Mouse (Mus musculus): Measurements from ENCODE around the gene Pkp4. TPM values are rescaled to one million over a fixed set of nuclear protein-coding genes. Genes with fewer than 3 reads are reported as not detected.

Gene Pkp4
- polyA plus RNA-seq, 1 experiment from 2014 or later, result 32.4 TPM

DNA sequence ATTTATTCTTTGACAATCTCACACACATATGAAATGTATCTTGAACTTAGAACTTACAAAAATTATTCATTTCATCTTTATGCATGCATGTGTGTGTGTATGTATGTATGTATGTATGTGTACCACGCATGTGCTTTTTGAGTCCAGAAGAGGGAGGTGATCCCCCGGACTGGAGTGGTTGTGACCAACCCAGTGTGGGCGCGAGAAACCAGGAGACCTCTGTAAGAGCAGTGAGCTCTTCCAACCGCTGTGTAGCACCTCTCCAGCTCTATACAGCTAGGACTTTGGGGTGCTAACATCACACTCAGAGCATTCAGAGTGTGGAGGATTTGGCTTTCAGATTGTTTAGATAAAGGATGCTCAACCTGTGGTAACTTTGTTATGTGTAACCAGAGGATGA is 9.9 kb downstream of the Pkp4 start:
- TF ChIP-seq CTCF (IDR thresholded peaks at IDR 0.05; ENCODE audit: low read depth), result no peak
- DNase-seq (no peak), ATAC-seq (ENCODE audit: insufficient read depth) (peak; percentile 52)
- H3K4me2 ChIP-seq, result 0 out of 2 replicates have a peak overlapping the region, but pooled peaks have one; percentile 10
- no peak overlapping the region for H3K27ac ChIP-seq (ENCODE audit: low read depth)
- H3K9ac ChIP-seq, result no peak overlapping the region
- H3K36me3 ChIP-seq (ENCODE audit: insufficient read depth), result no peaks in the 10 kb centered on the region
- WGBS, result 73% methylated on average over 5 of the region's 5 CpGs
- no peaks in the 10 kb centered on the region for H3K9me3 ChIP-seq (ENCODE audit: low read depth, low read length)
- no peaks in the 10 kb centered on the region for H3K27me3 ChIP-seq (ENCODE audit: insufficient read depth, low read length)
- peaks cover 11% of the 10 kb centered on the region for H3K4me1 ChIP-seq (ENCODE audit: insufficient read depth)
- no peak overlapping the region for H3K4me3 ChIP-seq (ENCODE audit: low read depth, low read length)

DNA sequence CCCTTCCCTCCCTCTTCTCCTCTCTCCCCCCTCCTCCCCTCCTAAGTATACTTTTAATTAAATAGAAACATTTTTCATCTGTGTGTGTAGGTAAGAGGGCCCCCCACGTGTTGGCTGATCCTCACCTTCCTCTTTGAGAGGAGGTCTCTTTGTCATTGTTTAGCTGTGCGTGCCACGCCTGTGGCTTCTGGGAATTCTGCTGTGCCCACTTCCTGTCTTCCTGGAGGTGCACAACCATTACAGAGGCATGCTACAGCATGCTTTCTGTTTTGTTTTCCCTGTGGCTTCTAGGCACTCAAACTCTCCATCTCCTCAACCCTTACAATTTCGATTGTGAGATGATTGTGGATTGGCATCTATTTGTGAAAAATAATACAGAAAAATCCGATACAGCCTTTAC is 10.9 kb downstream of the Pkp4 start:
- DNase-seq, result no peak
- Histone ChIP-seq H3K4me3 (ENCODE audit: low read depth, low read length) (no peak overlapping the region), H3K9ac (no peak overlapping the region), H3K27me3 (ENCODE audit: insufficient read depth, low read length) (no peaks in the 10 kb centered on the region), H3K4me2 (no peak overlapping the region), H3K36me3 (ENCODE audit: insufficient read depth) (no peaks in the 10 kb centered on the region), H3K4me1 (ENCODE audit: insufficient read depth) (peaks cover 11% of the 10 kb centered on the region), H3K9me3 (ENCODE audit: low read depth, low read length) (no peaks in the 10 kb centered on the region), H3K27ac (ENCODE audit: low read depth) (peak overlapping the region; percentile 22; the same call in 1 of the 2 replicates)
- TF ChIP-seq CTCF (IDR thresholded peaks at IDR 0.05; ENCODE audit: low read depth), result no peak
- no peak for ATAC-seq (ENCODE audit: insufficient read depth)
- WGBS, result 60% methylated on average over 5 of the region's 5 CpGs

DNA sequence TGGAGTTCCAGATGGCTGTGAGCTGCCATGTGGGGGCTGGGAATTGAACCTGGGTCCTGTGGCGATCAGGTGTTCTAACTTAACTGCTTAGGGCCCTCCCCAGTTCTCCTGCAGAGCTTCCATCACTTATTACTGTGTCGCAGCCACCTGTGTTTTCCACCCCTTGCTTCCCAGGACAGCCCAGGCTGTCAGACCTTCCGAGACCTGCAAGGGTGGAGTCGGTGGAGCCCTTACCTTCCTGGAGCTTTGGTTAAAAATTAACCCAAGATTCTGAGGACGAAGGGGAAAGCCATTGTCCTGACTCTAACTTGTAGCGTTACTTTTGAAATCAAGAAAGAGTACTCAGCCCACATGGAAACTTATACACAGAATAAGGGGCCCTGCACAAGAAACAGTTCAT is 15.3 kb downstream of the Pkp4 start:
- H3K4me3 ChIP-seq (ENCODE audit: low read depth, low read length), result no peak overlapping the region
- H3K36me3 ChIP-seq (ENCODE audit: insufficient read depth), result no peaks in the 10 kb centered on the region
- no peaks in the 10 kb centered on the region for H3K9me3 ChIP-seq (ENCODE audit: low read depth, low read length)
- DNase-seq (peak; percentile 59), ATAC-seq (ENCODE audit: insufficient read depth) (peak; percentile 64; the same call in 1 of the 2 replicates)
- WGBS, result 61% methylated on average over 6 of the region's 6 CpGs
- H3K27me3 ChIP-seq (ENCODE audit: insufficient read depth, low read length), result no peaks in the 10 kb centered on the region
- H3K4me2 ChIP-seq, result no peak overlapping the region
- no peak overlapping the region for H3K9ac ChIP-seq
- peaks cover 31% of the 10 kb centered on the region for H3K4me1 ChIP-seq (ENCODE audit: insufficient read depth)
- no peak for TF ChIP-seq CTCF (IDR thresholded peaks at IDR 0.05; ENCODE audit: low read depth)
- peak overlapping the region; percentile 2; the same call in 1 of the 2 replicates for H3K27ac ChIP-seq (ENCODE audit: low read depth)

DNA sequence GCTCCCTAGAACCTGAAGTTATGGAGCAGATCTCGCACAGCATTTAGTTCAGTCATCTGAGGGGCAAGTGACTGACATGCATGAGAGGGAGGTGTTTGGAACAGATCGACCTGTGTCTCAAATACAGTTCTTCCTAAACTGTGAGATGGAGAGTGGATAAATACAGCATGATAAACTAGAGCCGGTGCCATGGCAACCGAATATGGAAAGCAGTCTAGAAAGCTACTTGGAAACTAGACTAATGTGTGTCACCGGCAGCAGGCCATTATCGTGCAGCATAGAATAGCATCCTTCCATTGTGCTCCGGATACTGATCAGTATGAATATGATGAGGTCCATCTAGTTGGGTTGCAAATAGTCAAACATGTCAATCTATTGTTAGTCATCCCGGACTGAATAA is 17.5 kb downstream of the Pkp4 start:
- TF ChIP-seq CTCF (IDR thresholded peaks at IDR 0.05; ENCODE audit: low read depth), result no peak
- WGBS, result 80% methylated on average over 8 of the region's 8 CpGs
- DNase-seq, result no peak
- H3K9me3 ChIP-seq (ENCODE audit: low read depth, low read length), result no peaks in the 10 kb centered on the region
- H3K4me2 ChIP-seq, result no peak overlapping the region
- no peaks in the 10 kb centered on the region for H3K36me3 ChIP-seq (ENCODE audit: insufficient read depth)
- no peak overlapping the region for H3K4me3 ChIP-seq (ENCODE audit: low read depth, low read length)
- 0 out of 2 replicates have a peak overlapping the region, but pooled peaks have one; percentile 9 for H3K27ac ChIP-seq (ENCODE audit: low read depth)
- H3K27me3 ChIP-seq (ENCODE audit: insufficient read depth, low read length), result no peaks in the 10 kb centered on the region
- H3K9ac ChIP-seq, result no peak overlapping the region
- ATAC-seq (ENCODE audit: insufficient read depth), result no peak
- H3K4me1 ChIP-seq (ENCODE audit: insufficient read depth), result peaks cover 23% of the 10 kb centered on the region

DNA sequence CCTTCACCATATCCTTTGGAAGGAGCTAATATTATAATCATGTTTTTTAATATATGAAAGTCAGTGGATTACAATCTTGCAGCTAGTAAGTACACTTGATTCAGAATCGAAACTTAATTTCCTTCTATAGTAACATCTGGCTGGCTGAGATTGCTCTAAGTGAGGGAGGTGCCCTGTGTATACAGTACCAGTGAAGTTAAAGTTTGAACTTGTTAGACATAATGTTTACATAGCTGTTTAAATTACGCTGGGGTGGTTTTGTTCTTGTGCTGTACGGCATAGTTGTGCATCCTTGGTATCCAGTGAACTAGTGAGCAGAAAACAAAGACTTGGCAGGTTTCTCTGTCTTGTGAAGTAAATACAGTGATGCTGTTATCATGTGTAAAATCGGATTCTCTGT is 18.3 kb downstream of the Pkp4 start:
- 30% methylated on average over 4 of the region's 4 CpGs for WGBS
- TF ChIP-seq CTCF (IDR thresholded peaks at IDR 0.05; ENCODE audit: low read depth), result no peak
- Histone ChIP-seq H3K4me1 (ENCODE audit: insufficient read depth) (peaks cover 23% of the 10 kb centered on the region), H3K36me3 (ENCODE audit: insufficient read depth) (no peaks in the 10 kb centered on the region), H3K4me3 (ENCODE audit: low read depth, low read length) (no peak overlapping the region), H3K9me3 (ENCODE audit: low read depth, low read length) (no peaks in the 10 kb centered on the region), H3K4me2 (peak overlapping the region; percentile 8; the same call in 1 of the 2 replicates), H3K27me3 (ENCODE audit: insufficient read depth, low read length) (no peaks in the 10 kb centered on the region), H3K9ac (no peak overlapping the region), H3K27ac (ENCODE audit: low read depth) (no peak overlapping the region; the same call in 1 of the 2 replicates)
- peak; percentile 62; the same call in 1 of the 2 replicates for ATAC-seq (ENCODE audit: insufficient read depth)
- DNase-seq, result peak; percentile 37

DNA sequence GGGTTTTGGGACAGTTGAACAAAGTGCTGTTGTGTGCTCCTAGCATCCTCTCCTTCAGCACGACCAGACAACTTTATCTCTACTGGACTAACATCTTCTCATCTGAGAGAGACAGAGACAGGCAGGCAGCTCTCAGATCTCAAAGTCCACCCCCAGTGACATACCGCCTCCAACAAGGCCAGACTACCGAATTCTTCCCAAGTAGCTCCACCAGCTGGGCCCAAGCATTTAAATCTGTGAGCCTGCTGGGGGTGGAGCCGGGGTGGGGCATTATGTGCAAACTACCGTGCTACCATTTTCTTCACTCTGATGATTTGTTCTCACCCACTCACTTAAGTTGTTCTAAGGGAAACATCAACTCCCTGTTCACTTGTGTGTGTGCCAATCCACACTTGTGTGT is 18.8 kb downstream of the Pkp4 start:
- Histone ChIP-seq H3K4me3 (ENCODE audit: low read depth, low read length) (no peak overlapping the region), H3K9me3 (ENCODE audit: low read depth, low read length) (no peaks in the 10 kb centered on the region), H3K9ac (no peak overlapping the region), H3K27ac (ENCODE audit: low read depth) (no peak overlapping the region; the same call in 1 of the 2 replicates), H3K4me2 (0 out of 2 replicates have a peak overlapping the region, but pooled peaks have one; percentile 18), H3K27me3 (ENCODE audit: insufficient read depth, low read length) (no peaks in the 10 kb centered on the region), H3K4me1 (ENCODE audit: insufficient read depth) (peaks cover 23% of the 10 kb centered on the region), H3K36me3 (ENCODE audit: insufficient read depth) (no peaks in the 10 kb centered on the region)
- DNase-seq (no peak), ATAC-seq (ENCODE audit: insufficient read depth) (no peak)
- TF ChIP-seq CTCF (IDR thresholded peaks at IDR 0.05; ENCODE audit: low read depth), result no peak
- WGBS, result 36% methylated on average over 5 of the region's 5 CpGs

DNA sequence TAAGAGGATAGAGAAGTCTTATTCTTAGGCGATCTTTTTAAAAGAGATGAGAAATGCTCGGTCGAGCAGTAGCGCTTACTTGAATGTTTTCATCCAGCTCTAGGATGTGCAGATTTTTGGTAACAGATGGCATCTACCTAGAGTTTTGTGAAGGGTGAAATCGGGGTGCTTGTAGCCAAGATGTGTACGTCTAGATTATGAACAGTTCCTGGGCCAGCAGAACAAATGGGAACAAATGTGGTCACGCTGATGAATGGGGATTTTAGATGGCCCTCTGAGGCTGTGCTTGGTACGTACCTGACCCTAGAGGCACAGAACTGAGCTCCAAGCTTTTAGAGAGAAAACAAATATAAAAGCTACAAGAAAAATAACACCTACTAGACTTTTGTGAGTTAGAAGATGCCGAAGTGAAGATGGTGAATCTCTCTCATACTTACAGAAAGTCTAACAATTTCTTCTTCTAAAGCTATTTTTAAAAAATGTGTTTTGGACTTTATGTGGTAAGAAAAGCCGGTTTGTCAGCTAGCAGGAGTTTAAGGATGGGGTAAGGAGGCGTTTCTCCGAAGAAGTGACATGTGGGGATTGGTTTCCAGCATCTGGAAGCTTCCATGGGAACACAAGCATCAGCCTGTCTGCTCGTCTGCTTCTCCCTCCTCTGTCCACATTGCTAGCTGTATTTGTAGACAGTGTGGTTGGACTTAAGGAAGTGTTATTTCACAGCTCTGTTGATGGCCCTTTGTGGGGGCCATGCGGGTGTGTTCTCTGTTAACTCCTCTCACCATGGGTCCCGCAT is 20.9 kb downstream of the Pkp4 start:
- no peak overlapping the region for H3K4me3 ChIP-seq (ENCODE audit: low read depth, low read length)
- H3K4me1 ChIP-seq (ENCODE audit: insufficient read depth), result peaks cover 23% of the 10 kb centered on the region
- no peaks in the 10 kb centered on the region for H3K27me3 ChIP-seq (ENCODE audit: insufficient read depth, low read length)
- 82% methylated on average over 15 of the region's 15 CpGs for WGBS
- no peak for DNase-seq
- no peak overlapping the region for H3K9ac ChIP-seq
- no peaks in the 10 kb centered on the region for H3K9me3 ChIP-seq (ENCODE audit: low read depth, low read length)
- H3K4me2 ChIP-seq, result no peak overlapping the region
- no peaks in the 10 kb centered on the region for H3K36me3 ChIP-seq (ENCODE audit: insufficient read depth)
- H3K27ac ChIP-seq (ENCODE audit: low read depth), result no peak overlapping the region
- no peak for TF ChIP-seq CTCF (IDR thresholded peaks at IDR 0.05; ENCODE audit: low read depth)
- no peak for ATAC-seq (ENCODE audit: insufficient read depth)

Measured in lung, embryonic 14.5 days (tissue).